Mouse (Mus musculus) heart, adult 11 months (tissue): Measurements from ENCODE around the gene Tanc1.

Experiments
- DNase-seq: peaks from one replicate; pipeline ENCODE4 v3.0.0; 2022

Gene Tanc1

DNA sequence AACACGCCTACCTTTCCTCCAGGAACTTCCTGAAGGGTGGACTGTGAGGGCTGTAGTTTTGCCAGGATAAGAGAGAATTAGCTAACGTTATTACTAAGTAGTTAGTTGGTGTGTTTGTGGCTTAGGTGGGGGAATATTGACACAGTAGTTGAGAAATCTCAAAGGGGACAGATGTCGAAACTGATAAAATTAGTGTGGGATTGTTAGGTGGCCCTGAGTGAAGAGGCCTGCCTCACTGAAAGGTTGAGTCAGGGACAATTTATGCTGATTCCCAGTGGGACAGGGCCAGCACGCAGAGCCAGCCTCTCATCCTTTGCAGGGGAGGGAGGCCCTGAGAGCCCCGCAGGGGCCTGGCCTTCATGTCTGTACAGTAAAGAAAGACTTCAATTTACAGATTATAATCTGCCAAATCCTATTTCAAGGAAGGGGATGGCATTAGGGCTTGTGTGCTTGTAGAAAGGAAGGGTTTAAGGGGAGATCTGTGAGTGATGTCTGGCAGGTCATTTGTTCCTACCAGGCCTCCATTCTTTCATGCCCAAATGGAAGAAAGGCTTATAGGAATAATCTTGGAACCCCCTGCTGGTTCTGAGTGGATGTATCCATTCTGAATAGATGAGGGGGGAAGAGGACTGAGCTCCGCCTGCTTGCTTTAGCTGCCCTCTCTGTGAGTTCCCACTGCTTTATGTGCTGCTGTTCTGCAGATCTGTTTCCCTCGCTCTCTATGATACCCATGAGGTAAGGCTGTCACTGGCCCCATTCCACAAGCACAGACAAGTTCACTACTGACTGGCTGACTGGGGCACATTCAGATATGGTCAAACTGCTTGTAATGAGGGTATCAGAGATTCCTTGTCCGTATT lies 41.7 kb downstream of the Tanc1 start:
- DNase-seq = peak; percentile 87

DNA sequence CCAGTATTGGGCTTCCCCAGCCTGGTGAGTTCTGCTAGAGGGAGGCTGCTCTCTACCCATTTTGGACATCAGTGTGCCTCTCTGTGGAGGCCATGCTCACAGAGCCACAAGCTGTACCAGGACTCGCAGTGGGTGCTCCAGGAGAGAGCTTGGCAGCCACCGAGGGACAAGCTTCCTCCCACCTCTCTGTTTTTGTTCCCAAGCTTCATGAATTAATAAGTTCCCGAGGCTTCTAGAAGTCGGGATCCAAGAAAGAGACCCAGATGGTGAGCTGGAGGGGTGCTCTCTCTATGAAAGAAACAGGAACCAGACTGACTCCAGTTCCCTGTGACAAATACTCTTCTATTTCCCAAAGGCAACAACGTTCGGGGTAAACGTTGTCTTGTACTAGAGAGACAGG lies 43.6 kb downstream of the Tanc1 start:
- no peak for DNase-seq

DNA sequence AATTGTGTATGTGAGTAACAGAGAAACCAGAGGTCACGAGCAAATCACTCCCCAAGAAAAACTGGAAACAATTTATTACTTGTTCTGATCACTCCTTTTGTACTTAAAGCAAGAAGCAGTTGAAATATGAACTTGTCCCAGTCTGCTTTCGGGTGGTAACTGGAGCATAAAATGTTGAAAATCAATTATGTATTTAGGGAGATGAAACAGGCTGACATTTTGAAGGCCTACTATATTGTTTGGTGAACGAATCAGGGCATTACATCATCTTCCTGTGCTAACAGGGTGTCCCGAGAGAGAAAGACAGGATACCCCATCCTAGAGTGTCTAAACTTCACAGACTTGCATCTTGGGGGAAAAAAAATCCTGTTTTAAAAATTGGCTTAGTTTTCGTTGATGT lies 44.8 kb downstream of the Tanc1 start:
- DNase-seq = no peak

DNA sequence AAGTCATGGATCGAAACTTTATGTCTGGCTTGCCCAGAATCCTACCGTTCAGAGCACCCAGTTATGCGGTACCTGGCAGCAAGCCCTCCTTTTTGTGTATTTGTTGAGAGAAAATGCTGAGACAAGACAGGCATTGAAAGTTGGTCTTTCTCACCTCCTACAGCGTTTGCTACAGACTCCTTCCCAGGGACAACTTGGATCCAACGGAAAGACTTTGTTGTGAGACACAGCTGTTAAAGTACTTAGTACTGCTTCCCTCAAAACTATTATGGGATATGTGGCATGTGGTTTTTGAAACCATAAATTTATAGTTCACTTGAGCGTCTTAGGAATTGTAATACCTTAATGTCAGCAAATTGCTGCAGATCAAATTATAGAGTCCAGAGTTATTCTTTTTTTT lies 47.8 kb downstream of the Tanc1 start:
- DNase-seq = peak; percentile 87

DNA sequence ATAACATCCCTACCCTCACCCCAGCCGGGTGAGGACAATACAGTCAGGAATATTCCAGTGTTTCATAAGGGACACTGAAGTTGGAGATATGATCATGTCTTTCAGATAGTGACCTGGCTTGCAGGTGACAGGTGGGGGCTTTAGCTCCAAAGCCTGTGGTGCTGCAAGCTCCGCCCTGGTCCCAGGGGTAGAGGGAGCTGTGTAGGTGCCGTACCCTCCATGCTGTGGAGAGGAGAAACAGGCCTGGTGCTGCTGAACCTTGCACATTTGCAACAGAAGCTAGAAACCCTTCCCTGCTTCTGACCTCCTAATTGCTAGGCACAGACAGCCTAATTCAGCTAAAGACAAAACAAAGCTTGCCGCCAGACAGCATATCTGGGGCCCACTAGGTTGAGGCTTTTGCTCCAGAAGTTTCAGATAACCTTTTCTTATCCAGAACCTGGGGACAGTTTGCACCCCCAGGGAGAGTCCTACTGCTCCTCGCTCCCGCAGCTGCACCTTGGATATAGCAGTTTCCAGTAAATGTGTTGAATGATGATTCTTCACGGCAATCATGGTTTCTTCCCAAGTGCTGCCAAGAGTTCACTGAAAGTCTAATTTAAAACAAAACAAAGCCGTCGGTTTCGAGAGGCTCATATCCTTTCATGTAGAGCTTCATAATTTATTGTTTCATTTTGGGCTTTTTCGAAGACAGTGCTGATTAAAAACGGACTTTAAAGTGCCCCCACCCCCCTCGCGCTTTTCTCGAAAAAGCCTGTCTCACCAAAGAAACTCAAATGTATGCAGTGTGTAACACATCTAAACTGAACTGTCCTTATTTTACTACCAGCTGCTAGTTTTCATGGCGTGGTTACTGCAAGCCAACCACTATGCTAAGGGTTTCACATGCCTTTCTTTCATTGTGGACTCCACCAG lies 49.3 kb downstream of the Tanc1 start:
- peak; percentile 82 for DNase-seq

DNA sequence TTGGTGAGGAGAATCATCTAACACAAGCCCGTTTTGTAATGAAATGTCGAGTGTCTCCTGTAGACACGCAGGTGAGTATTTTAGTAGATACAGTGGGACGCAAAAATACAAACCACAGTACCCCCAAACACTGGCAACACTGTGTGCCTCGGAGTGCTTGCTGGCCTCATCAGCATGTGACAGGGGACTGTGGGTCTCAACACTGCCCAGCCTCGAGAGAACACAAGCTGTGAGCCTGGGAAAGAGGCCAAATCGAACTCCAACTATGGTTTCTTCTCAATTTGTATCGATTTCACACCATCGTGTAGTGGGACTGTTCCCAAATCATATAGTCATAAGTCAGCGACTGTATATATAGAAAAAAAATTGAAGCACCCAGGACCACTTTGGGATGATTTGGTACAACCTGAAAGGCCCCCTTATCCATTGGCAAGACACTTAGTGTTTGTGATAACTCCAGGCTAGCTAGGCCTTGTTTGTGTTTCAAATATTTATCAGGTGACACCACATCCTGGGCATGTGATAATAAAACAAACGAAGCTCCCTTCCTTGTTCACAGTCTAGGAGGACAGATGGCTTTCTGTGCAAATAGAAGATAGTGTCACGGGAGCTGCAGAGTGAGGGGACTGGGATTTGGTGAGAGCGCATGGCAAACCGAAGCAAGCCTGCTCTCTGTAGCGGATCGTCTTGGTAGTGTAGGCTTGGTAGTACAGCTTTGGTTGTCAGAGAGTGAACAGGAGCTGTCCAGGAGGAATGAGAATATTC lies 53.1 kb downstream of the Tanc1 start:
- DNase-seq = peak; percentile 88

DNA sequence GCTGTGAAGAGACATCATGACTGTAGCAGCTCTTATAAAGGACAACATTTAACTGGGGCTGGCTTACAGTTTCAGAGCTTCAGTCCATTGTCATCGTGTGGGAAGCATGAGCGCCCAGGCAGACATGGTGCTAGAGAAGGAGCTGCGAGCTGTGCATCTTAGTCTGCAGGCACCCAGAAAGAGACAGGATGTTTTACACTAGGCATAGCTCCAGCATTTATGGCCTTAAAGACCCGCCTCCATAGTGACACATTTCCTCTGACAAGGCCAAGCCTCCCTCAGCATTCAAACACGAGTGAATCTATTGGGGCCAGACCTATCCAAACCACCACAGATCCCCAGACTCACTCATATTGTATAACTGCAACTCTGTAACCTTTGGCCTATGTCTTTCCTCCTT lies 54.7 kb downstream of the Tanc1 start:
- DNase-seq = peak; percentile 82

DNA sequence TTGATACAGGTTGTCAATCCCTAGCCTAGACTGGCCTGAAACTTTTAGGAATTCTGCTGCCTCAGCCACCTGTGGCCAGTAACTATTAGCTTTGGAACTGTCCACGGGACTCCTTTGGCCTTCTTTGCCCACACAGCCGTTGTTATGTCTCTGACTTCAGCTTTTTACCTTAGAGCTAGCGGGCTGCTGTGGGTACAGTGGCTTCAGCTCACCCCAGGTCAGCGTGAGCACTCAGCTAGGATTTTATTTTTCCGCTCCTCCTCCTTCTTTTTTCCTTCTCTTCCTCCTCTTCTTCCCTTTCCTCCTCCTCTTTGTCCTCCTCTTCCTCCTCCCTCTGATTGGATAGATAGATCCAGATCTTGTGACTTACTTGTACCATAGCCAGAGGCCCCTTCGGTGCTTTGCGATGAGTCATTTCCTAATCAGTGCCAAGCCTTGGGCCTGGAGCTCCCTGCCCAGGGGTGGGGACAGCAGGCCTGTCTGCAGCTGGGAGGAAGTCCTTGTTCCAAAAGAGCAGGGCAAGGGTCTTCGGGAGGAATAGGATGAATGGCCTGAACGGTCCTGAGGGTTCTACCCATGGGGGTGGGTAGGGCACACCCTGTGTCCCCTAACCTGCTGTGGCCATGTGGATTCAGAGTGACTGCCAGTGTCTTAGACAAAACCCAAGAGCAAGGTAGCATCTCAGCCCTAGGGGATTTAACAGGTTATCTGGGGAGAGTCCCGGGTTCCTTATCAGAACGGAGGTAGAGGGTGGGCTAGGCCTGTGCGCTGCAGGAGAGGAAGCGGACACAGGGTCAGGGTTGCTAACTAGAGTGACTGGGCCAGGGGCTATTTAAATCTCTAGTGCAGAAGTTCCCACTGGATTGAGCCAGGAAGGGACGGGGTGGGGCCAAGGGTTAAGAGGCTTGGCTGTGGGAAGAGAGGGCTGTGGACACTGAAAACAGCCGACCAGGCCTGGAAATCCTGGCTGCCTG lies 58.5 kb downstream of the Tanc1 start:
- peak; percentile 99 for DNase-seq

DNA sequence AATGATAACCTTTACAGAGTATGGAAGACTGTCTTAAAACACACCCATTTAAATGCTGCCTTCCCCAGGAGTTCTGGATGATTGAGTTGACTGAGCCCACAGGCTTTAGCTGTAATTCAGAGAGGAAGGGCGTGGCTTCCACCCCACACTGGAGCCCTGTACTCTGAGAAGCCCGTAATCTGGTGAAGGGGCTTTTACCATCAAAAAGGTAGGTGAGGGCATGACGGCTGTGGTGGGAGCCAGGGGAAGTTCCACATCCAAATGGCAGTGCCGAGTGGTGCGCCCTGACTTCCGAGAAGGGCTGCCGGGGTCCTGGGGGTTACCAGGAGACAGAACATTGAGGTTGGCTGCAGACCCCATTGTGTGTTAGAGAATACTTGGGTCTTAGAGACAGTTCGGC lies 59.8 kb downstream of the Tanc1 start:
- DNase-seq = peak; percentile 95

DNA sequence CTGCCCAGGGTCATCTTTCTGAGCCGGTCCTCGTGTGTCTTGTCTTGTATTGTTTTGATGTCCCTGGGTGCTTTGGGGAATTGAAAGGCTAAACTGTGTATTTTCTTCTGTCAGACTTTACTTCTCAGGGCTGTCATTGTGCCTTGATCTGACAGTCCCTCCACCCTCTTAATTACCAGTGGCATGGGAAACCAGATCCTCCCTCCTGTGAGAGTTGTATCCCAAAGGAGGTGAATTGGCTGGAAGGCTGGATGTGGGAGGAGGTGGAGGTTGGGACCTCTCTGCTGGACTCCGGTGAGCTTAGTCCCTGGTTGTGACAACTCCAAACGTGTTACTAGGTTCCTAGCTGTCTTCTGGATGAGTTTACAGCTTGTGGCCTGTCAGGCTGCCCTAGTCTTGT lies 60.2 kb downstream of the Tanc1 start:
- DNase-seq = peak; percentile 96

DNA sequence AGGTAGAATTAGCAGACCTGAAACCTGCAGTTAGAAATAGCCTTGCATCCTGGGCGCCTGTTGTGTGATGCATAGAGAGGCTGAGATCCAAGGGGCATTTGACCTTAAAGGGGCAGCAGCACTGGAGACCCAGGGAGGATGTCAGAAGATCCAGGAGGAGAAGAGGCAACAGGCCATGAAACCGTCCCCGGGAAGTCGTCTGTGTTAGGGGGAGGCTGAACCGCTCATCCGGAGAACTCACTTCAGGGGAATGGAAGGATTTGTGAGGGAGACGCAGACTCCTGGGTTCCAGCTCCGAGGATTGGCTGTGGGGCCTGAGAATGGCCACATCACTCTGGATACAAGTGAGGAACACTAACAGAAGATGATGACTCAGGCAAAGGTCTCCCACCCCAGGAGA lies 60.8 kb downstream of the Tanc1 start:
- DNase-seq = peak; percentile 91

DNA sequence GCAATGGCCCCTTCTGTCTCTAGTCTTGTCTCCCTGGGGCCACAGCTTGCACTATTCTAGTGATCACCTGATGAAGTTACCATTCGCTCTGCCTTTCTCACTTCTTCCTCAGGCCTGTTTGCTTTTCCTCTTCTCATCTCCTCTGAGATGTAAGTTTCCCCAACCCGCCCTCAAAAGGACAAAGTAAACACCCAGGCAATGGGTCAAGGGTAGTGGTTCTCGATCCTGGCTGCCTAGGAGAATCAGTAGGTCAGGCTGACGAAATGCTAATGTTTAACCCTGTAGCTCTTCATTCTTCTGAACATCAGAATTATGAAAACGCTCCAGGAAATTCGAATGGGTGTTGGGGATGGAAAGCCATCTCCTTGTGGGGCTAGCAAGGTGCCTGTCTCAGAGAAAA lies 61.5 kb downstream of the Tanc1 start:
- DNase-seq = no peak

DNA sequence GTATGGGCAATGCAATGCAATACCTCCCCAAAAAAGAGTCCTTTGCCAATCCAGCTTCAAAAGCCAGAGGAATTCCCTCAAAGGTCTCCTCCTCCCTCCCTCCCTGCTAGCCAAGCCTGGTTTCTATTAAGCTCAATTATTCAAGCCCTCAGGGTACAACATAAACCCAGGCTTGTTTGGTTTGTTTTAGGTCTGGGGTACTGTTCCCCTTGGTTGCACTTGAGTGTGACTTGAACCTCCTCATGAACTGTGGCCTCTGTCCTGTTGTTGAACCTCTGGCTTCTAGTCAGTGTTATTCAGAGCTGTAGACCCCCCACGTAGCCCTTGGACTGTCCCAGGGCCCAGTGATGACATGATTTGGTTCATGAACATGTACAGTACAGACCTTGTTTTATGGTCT lies 62.0 kb downstream of the Tanc1 start:
- DNase-seq = peak; percentile 83

DNA sequence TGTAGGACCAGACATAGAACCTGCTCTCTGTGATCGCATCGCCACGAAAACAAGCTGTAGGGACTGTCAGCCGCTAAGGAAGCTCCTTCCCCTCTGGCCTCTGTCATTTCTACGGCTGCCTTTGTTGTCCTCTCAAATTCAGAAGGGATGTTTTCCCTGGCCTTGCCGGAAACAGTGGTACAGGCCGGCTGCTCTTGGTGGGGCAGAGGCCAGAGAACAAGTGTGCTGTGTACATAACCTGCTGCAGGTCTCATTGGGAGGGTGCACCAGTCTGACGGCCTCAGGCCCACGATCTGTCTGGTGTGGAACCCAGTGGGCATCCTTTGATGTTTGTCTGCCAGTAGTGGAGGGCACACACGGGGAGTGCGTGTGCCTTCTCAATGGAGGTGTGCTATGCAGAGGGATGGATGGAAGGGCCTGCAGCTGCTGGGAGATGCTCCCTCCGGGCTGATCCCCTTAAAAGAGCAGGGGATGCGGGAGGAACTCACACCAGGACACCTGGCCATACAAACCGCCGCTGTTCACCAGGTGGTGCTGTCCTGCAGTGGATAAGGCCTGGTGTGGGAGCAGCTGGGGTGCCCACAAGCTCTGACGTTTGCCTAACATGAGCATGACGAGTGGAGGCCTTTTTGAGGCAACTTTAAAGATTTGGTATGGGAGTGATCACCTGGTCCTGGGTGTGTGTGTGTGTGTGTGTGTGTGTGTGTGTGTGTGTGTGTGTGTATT lies 63.6 kb downstream of the Tanc1 start:
- peak; percentile 95 for DNase-seq

DNA sequence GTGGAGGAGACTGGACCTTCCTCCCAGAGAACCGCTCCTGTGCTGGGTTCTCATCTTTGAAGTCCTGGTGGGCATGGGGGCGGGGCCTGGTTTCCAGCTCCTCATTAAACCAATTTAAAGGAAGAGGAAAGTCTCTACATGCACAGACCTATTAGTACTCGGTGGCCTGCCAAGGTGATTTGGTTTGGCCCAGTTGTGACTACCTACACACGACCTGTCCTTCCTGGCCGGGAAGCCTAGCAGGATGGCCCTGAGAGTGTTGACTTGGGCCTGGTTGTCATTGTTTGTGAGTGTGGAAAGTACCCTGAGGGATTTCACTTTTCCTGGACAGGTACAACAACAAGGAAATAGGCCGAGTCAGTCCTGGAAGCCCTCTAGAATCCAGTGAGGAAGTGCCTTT lies 64.2 kb downstream of the Tanc1 start:
- DNase-seq = peak; percentile 93

DNA sequence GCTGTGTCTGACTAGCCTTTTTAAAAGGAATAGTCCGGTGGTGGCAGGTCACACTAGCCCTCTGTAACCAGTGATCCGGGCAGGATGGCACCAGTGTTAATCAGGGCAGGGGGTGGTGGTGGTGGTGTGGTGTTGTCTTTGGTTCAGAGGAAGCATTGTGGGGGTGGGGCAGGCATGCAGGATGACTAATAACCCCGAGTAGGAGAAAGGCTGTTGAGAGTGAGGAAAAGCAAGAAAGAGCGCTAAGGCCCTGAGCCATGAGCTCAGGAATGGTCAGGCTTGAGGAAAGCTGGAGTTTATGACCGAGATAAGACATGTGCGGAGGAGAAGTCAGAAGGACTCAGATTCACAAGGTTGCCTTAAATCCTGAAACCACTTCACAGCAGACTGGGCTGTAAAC lies 64.6 kb downstream of the Tanc1 start:
- peak; percentile 88 for DNase-seq

DNA sequence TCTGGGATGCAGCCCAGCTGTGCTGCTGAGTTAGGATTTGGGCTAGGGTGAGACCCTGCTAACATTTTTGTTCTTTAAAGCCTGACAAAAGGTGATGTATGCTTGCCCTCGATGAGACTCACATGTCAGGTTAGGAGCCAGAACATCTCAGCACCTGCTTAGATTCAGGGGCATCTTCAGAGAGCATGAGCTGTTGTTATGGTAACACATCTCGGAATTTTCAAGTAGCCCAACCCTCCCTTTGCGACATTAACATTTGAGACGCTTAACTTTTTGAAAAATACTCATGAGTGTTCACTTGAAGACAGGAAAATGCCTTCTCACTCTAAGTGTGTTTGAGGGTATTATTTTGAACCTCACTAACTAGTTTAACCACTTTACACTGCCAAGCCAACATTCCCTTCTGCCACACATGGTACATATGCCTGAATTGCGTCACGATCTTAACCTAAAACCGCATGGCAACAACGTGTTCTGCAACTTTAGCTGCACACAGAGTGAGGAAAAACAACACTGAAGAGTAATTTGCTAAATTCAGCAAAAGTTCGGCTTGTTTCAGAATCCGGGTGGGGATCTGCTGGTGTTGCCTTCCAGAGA lies 67.7 kb downstream of the Tanc1 start:
- DNase-seq = no peak

DNA sequence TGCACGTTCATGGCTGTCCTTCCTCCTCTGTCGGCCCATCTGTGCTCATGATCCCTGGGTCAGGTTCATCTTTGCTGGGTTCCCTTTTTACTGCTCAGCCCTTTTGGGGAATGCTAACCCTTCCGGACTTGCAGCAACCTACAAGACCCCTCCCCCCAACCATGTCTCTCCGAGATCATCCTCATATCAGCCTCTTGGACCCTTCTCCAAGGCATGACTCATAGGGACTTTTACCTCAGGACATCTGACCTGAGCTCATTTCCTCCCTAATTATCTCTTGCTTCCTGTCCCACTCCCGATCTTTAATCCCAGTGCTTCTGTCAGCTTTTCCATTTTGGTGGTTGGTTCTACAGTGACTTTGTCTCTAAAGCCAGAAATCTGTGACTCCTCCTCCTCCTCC lies 68.9 kb downstream of the Tanc1 start:
- peak; percentile 91 for DNase-seq

DNA sequence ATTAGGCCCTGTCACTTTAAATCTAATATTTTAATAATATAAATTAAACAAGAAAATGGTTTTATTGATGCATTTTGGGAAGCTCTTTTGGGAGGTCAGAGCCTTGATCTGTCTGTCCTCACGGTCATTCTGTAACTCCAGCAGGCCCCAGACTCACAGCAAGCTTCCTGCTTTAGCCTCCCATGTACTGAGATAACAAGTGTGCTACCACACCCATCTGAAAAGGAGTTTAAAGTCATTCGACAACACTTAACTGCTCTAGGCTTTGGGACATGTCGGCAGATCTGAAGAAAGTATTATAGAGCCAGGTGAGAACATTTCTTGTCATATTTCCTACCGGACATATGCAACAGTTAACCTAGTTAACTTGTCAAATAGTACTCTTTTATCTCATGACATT lies 69.3 kb downstream of the Tanc1 start:
- no peak for DNase-seq

DNA sequence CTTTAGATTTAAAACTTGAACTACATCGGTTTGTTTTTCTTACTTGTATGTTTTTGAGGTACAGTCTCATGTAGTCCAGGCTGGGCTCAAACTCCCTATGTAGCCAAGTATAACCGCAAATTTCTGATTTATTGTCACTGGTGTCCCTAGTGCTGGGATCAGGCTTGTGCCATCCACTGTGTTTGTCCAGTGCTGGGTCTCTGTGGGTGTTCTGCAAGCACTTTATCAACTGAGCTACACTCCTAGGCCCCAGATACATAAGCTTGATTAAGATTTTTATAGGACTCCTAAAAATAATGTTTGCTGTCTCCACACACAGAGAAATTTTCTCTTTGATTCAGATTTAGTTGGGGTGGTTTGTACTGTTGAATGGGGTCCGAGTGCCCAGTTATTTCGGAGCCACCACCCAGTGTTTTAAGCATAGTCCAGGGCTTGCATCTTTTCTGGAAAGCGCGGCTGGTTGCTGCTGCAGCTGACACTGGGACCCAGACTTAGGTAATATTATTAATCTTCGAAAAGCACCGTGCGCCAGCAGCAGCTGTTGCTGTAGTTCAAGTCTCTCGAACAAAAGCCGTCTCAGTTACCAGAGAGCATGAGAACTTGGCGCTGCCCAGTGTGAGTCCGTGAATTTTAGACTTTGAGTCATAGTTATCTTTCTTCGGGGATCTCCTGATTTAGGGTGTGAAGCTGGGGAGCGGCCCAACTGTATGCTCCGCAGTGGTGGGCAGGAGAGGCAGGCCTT lies 73.2 kb downstream of the Tanc1 start:
- peak; percentile 92 for DNase-seq
